Mouse (Mus musculus) CH12.LX (cell line): ENCODE measurements around the gene Pgm5.

Source experiments
- CTCF ChIP-seq, 2 experiments: IDR thresholded peaks in 1 of 2; conservative IDR thresholded peaks in 1 of 2; 2 replicates each; pipeline ENCODE4 v1.5.1; 2011 to 2012; ENCODE audit warnings: low read depth in 2 of 2, low read length in 2 of 2, improper control_type of control experiment in 1 of 2, inconsistent platforms in 1 of 2, mild to moderate bottlenecking in 1 of 2, moderate library complexity in 1 of 2
- EP300 ChIP-seq: IDR thresholded peaks from 2 replicates; pipeline ENCODE4 v1.6.1; 2011; ENCODE audit warnings: low read length, improper control_type of control experiment
- HCFC1 ChIP-seq: IDR thresholded peaks from 2 replicates; pipeline ENCODE4 v1.6.1; 2012; ENCODE audit warnings: low read depth, mild to moderate bottlenecking, inconsistent platforms, low read length, improper control_type of control experiment
- MAFK ChIP-seq: IDR thresholded peaks from 2 replicates; pipeline ENCODE4 v1.6.1; 2011; ENCODE audit warnings: low read length, improper control_type of control experiment; ENCODE audit not compliant: insufficient replicate concordance
- NELFE ChIP-seq: IDR thresholded peaks from 2 replicates; pipeline ENCODE4 v1.6.1; 2011; ENCODE audit warnings: low read depth, low read length, improper control_type of control experiment
- POLR2A ChIP-seq: IDR thresholded peaks from 2 replicates; pipeline ENCODE4 v1.6.1; 2011; ENCODE audit warnings: low read depth, mild to moderate bottlenecking, improper control_type of control experiment, low read length
- POLR2AphosphoS2 ChIP-seq: IDR thresholded peaks from 2 replicates; pipeline ENCODE4 v1.6.1; 2011; ENCODE audit warnings: low read depth, low read length, improper control_type of control experiment
- RAD21 ChIP-seq: IDR thresholded peaks from 2 replicates; pipeline ENCODE4 v1.6.1; 2011; ENCODE audit warnings: low read depth, mild to moderate bottlenecking, low read length, improper control_type of control experiment, moderate library complexity
- TBP ChIP-seq: conservative IDR thresholded peaks from 2 replicates; pipeline ENCODE4 v1.6.1; 2011; ENCODE audit warnings: low read depth, low read length, improper control_type of control experiment
- USF1 ChIP-seq: IDR thresholded peaks from 2 replicates; pipeline ENCODE4 v1.6.1; 2014; ENCODE audit warnings: low read depth, mild to moderate bottlenecking, inconsistent platforms, low read length, improper control_type of control experiment
- ZMIZ1 ChIP-seq: IDR thresholded peaks from 2 replicates; pipeline ENCODE4 v1.6.1; 2012; ENCODE audit warnings: low read depth, mild to moderate bottlenecking, inconsistent platforms, low read length, improper control_type of control experiment
- ZNF384 ChIP-seq: IDR thresholded peaks from 2 replicates; pipeline ENCODE4 v1.6.1; 2012; ENCODE audit warnings: low read depth, low read length, improper control_type of control experiment, inconsistent platforms

GRCm38 (mm10) chr19:24677242-24677984, 184.2 kb downstream of the Pgm5 start:
- TF ChIP-seq TBP (no peak), NELFE (no peak), POLR2A (no peak), MAFK (no peak), ZNF384 (no peak), ZMIZ1 (no peak), CTCF (conservative IDR thresholded peaks at IDR 0.05 in 1 of 2, IDR thresholded peaks at IDR 0.05 in 1 of 2; ENCODE audit: low read depth in 2 of 2, low read length in 2 of 2) (no peak), POLR2AphosphoS2 (no peak), USF1 (no peak), HCFC1 (no peak), EP300 (no peak), RAD21 (no peak)
